21 mouse cellular contexts compared by ENCODE assay signal in genomic region chr4:129933696-129934095, GRCm38 (mm10). TPM values are rescaled to one million over a fixed set of nuclear protein-coding genes. Genes with fewer than 3 reads are reported as not detected.
DNase-seq lines count a peak whose midpoint lies in the region; ATAC-seq lines count a peak whose summit lies in the region.
"Had no signal": no experiment of that assay in that cellular context is flagged by ENCODE, and none has a peak within 500 bp of the region (broad histone marks: within the 10 kb centered on the region; RNA-seq: fewer than 3 reads in every experiment).

No protein-coding gene starts in this region.

- H3K4me2 ChIP-seq in hindbrain, embryonic 16.5 days (ENCODE audit: low read length), result no peak overlapping the region
- no peak overlapping the region for H3K4me2 ChIP-seq in hindbrain, embryonic 12.5 days (replicated peaks)
- H3K4me2 ChIP-seq in midbrain, embryonic 13.5 days (replicated peaks), result no peak overlapping the region
- H3K4me2 ChIP-seq: liver, embryonic 11.5 days; lung, embryonic 14.5 days; neural tube, embryonic 12.5 days had no signal

- ATAC-seq in hindbrain, embryonic 16.5 days, result 0 out of 2 replicates have a peak, but pooled peaks have one; percentile 6
- no peak for ATAC-seq in hindbrain, embryonic 12.5 days (ENCODE audit: low FRiP score)
- ATAC-seq in midbrain, embryonic 13.5 days, result no peak
- ATAC-seq in CD4-positive, CD25-positive, alpha-beta regulatory T cell, adult 4 months, result no peak

- no peak overlapping the region for H3K4me3 ChIP-seq in hindbrain, embryonic 16.5 days (ENCODE audit: low read length)
- no peak overlapping the region for H3K4me3 ChIP-seq in hindbrain, embryonic 12.5 days
- no peak overlapping the region for H3K4me3 ChIP-seq in midbrain, embryonic 13.5 days (replicated peaks)
- H3K4me3 ChIP-seq: erythroblast, embryonic 14.5 days; limb, embryonic 10.5 days; neural tube, embryonic 12.5 days had no signal

- no peaks in the 10 kb centered on the region for H3K9me3 ChIP-seq in hindbrain, embryonic 16.5 days (ENCODE audit: control insufficient read depth, low read length)
- no peaks in the 10 kb centered on the region for H3K9me3 ChIP-seq in hindbrain, embryonic 12.5 days (replicated peaks)
- no peaks in the 10 kb centered on the region for H3K9me3 ChIP-seq in midbrain, embryonic 13.5 days
- H3K9me3 ChIP-seq: G1E; neural tube, embryonic 12.5 days had no signal

- no peaks in the 10 kb centered on the region for H3K27me3 ChIP-seq in hindbrain, embryonic 16.5 days (replicated peaks; ENCODE audit: control insufficient read depth, insufficient read depth, low read length)
- no peaks in the 10 kb centered on the region for H3K27me3 ChIP-seq in hindbrain, embryonic 12.5 days
- no peaks in the 10 kb centered on the region for H3K27me3 ChIP-seq in midbrain, embryonic 13.5 days
- H3K27me3 ChIP-seq: neural tube, embryonic 12.5 days had no signal

- no peaks in the 10 kb centered on the region for H3K36me3 ChIP-seq in hindbrain, embryonic 16.5 days (ENCODE audit: control insufficient read depth, insufficient read depth, low read length)
- no peaks in the 10 kb centered on the region for H3K36me3 ChIP-seq in hindbrain, embryonic 12.5 days
- H3K36me3 ChIP-seq in midbrain, embryonic 13.5 days, result no peaks in the 10 kb centered on the region
- H3K36me3 ChIP-seq: G1E; limb, embryonic 10.5 days; neural tube, embryonic 12.5 days had no signal

- no peak overlapping the region for H3K9ac ChIP-seq in hindbrain, embryonic 16.5 days (ENCODE audit: low read depth, low read length)
- no peak overlapping the region for H3K9ac ChIP-seq in hindbrain, embryonic 12.5 days
- H3K9ac ChIP-seq in midbrain, embryonic 13.5 days (replicated peaks), result no peak overlapping the region
- H3K9ac ChIP-seq: lung, embryonic 14.5 days; neural tube, embryonic 12.5 days had no signal

- peaks cover 12% of the 10 kb centered on the region for H3K4me1 ChIP-seq in hindbrain, embryonic 16.5 days (ENCODE audit: control insufficient read depth, insufficient read depth, low read depth, low read length)
- peaks cover 11% of the 10 kb centered on the region; the same call in 1 of the 2 replicates for H3K4me1 ChIP-seq in hindbrain, embryonic 12.5 days
- peaks cover 11% of the 10 kb centered on the region for H3K4me1 ChIP-seq in midbrain, embryonic 13.5 days (replicated peaks)

- 67% methylated on average over 14 of the region's 14 CpGs for WGBS in hindbrain, embryonic 16.5 days
- 77% methylated on average over 14 of the region's 14 CpGs for WGBS in hindbrain, embryonic 12.5 days
- 73% methylated on average over 14 of the region's 14 CpGs for WGBS in midbrain, embryonic 13.5 days

- no peak overlapping the region for H3K27ac ChIP-seq in hindbrain, embryonic 16.5 days (ENCODE audit: low read depth, low read length)
- H3K27ac ChIP-seq in hindbrain, embryonic 12.5 days, result no peak overlapping the region
- peak overlapping the region; percentile 19; the same call in 1 of the 2 replicates for H3K27ac ChIP-seq in midbrain, embryonic 13.5 days
- H3K27ac ChIP-seq: limb, embryonic 10.5 days; neural tube, embryonic 12.5 days had no signal

- DNase-seq in right cerebral cortex, adult 18-20 months, result peak; percentile 35
- DNase-seq in right cerebral cortex, postnatal 25 days, result no peak
- DNase-seq in thymus, postnatal 10 days (ENCODE audit: low spot score in 2 of 2), result no peak
- DNase-seq: gastrocnemius, postnatal 25 days; kidney, adult 18-20 months; kidney, postnatal 25 days; lung, embryonic 14.5 days; lung, postnatal 4 days; spleen, adult 18-20 months; thymus, adult 2 months had no signal

RNA-seq across cellular contexts. Expression of gene Spocd1, which starts 4.6 kb away (rescaled TPM):
- not detected in 2 replicates for polyA plus RNA-seq in hindbrain, embryonic 16.5 days (2015; fragmentation: Nextera tagmentation; extraction: Ambion mirVana)
- 0.06 TPM in 1 of 2 replicates, not detected in the other for polyA plus RNA-seq in hindbrain, embryonic 12.5 days (2016; fragmentation: Nextera tagmentation; extraction: Ambion mirVana)
- not detected in 2 replicates for polyA plus RNA-seq in midbrain, embryonic 13.5 days (2015; fragmentation: Nextera tagmentation; extraction: Ambion mirVana)
- polyA plus RNA-seq in CD4-positive, CD25-positive, alpha-beta regulatory T cell, adult 4 months (2017; shearing (Covaris generic)), result not detected
- polyA plus RNA-seq: erythroblast, embryonic 14.5 days; forebrain, embryonic 14.5 days; G1E; limb, embryonic 10.5 days; lung, embryonic 14.5 days; neural tube, embryonic 12.5 days; stomach, embryonic 14.5 days had no signal

RNA-seq across cellular contexts. Expression of gene Adgrb2, which starts 51.0 kb away (rescaled TPM):
- polyA plus RNA-seq in hindbrain, embryonic 16.5 days (2015; fragmentation: Nextera tagmentation; extraction: Ambion mirVana), result 13.4 and 14.9 TPM in 2 replicates
- 10.3 and 12.6 TPM in 2 replicates for polyA plus RNA-seq in hindbrain, embryonic 12.5 days (2016; fragmentation: Nextera tagmentation; extraction: Ambion mirVana)
- polyA plus RNA-seq in midbrain, embryonic 13.5 days (2015; fragmentation: Nextera tagmentation; extraction: Ambion mirVana), result 7.0 and 11.0 TPM in 2 replicates
- under 1 TPM in 1 of 2 experiments, not detected in 1; 0.34 TPM for polyA plus RNA-seq in CD4-positive, CD25-positive, alpha-beta regulatory T cell, adult 4 months (2017; shearing (Covaris generic))
- polyA plus RNA-seq: erythroblast, embryonic 14.5 days; G1E had no signal
